Mouse (Mus musculus) bone marrow macrophage, adult 2 months (primary cell): ENCODE measurements around the gene Pck1.

Experiments
- CTCF ChIP-seq: IDR thresholded peaks from 2 replicates; pipeline ENCODE4 v1.5.1; 2012; ENCODE audit warnings: low read depth, mild to moderate bottlenecking, low read length, moderate library complexity
- POLR2A ChIP-seq: IDR thresholded peaks from 2 replicates; pipeline ENCODE4 v1.6.1; 2012; ENCODE audit warnings: mild to moderate bottlenecking, low read depth, low read length, borderline replicate concordance

- TF ChIP-seq CTCF: no peak
- TF ChIP-seq POLR2A: no peak
These were observed 1.0 kb upstream of the Pck1 start for GRCm38 (mm10) chr2:173151784-173152284.
